Mouse (Mus musculus) brain, adult 2 months (tissue): ENCODE data around the gene Rab15.
A peak's percentile ranks its signal among the peaks of the same experiment; 100 is the strongest.

Experiments
- DNase-seq: peaks from one replicate; pipeline ENCODE4 v3.0.0; 2011; ENCODE audit warnings: low read depth, low spot score

Rab15 gene

GRCm38 (mm10) chr12:76778305-76779083 is 44.2 kb downstream of the Rab15 start:
- DNase-seq, result no peak

GRCm38 (mm10) chr12:76777845-76778244 is 44.9 kb downstream of the Rab15 start:
- no peak for DNase-seq

- DNase-seq, result no peak
These were observed 45.8 kb downstream of the Rab15 start for GRCm38 (mm10) chr12:76776898-76777297.

GRCm38 (mm10) chr12:76775132-76775531 is 47.6 kb downstream of the Rab15 start:
- DNase-seq, result no peak

GRCm38 (mm10) chr12:76774652-76775051 is 48.1 kb downstream of the Rab15 start:
- no peak for DNase-seq

GRCm38 (mm10) chr12:76771540-76771939 is 51.2 kb downstream of the Rab15 start:
- DNase-seq, result no peak

- no peak for DNase-seq
These were observed 51.7 kb downstream of the Rab15 start for GRCm38 (mm10) chr12:76770841-76771500.

- DNase-seq, result peak; percentile 17
These were observed 56.6 kb downstream of the Rab15 start for GRCm38 (mm10) chr12:76765901-76766630.

- peak; percentile 97 for DNase-seq
These were observed 57.3 kb downstream of the Rab15 start, which contains the start of the genes Churc1 and Fntb for GRCm38 (mm10) chr12:76765354-76765851. Gene Churc1 (plus strand): TSS chr12:76765538. Gene Fntb (plus strand): TSS chr12:76765589.

GRCm38 (mm10) chr12:76752652-76753318 is 69.9 kb downstream of the Rab15 start:
- peak; percentile 91 for DNase-seq

GRCm38 (mm10) chr12:76750866-76751459 is 71.7 kb downstream of the Rab15 start:
- peak; percentile 66 for DNase-seq
